Mouse (Mus musculus) CH12F3 (cell line): ENCODE data around the gene Bola3.
"Not testable (repeated sequence)": the region's sequence is repeated elsewhere in the genome, so short reads cannot be mapped to it uniquely, and the experiment has no call there.

Experiments used
- in situ Hi-C: fragments of 300-500 bp; cut with MboI; formaldehyde crosslinking; loops from 2 replicates; pipeline ENCODE4 v1.14.3; 2020; ENCODE audit warnings: low sequenced_read_pairs

The Bola3 gene

GRCm38 (mm10) chr6:83345285-83345684 is 3.7 kb upstream of the Bola3 start:
- in situ Hi-C loops = not testable (repeated sequence)

GRCm38 (mm10) chr6:83347916-83348315 is 1.0 kb upstream of the Bola3 start:
- in situ Hi-C loops = no loop called here

- in situ Hi-C loops = no loop called here
Measured at GRCm38 (mm10) chr6:83349274-83349958, 469 bp downstream of the Bola3 start.

- in situ Hi-C loops = loop anchor here (10.0 kb wide), 1 partner anchor 225 kb away; the partner anchor contains the start of gene Stambp
Measured at GRCm38 (mm10) chr6:83350172-83350571, 1.2 kb downstream of the Bola3 start.

GRCm38 (mm10) chr6:83350851-83351405 is 2.0 kb downstream of the Bola3 start:
- in situ Hi-C loops = loop anchor here (10.0 kb wide), 1 partner anchor 224 kb away; the partner anchor contains the start of gene Stambp

GRCm38 (mm10) chr6:83351490-83352160 is 2.7 kb downstream of the Bola3 start:
- in situ Hi-C loops = loop anchor here (10.0 kb wide), 1 partner anchor 223 kb away; the partner anchor contains the start of gene Stambp

- in situ Hi-C loops = loop anchor here (10.0 kb wide), 1 partner anchor 222 kb away; the partner anchor contains the start of gene Stambp
Measured at GRCm38 (mm10) chr6:83352666-83353410, 3.9 kb downstream of the Bola3 start.

GRCm38 (mm10) chr6:83354856-83355781 is 6.2 kb downstream of the Bola3 start:
- in situ Hi-C loops = loop anchor here (10.0 kb wide), 1 partner anchor 220 kb away; the partner anchor contains the start of gene Stambp

- in situ Hi-C loops = loop anchor here (10.0 kb wide), 1 partner anchor 218 kb away; the partner anchor contains the start of gene Stambp
Measured at GRCm38 (mm10) chr6:83356569-83357138, 7.7 kb downstream of the Bola3 start.

GRCm38 (mm10) chr6:83357436-83357835 is 8.5 kb downstream of the Bola3 start:
- in situ Hi-C loops = loop anchor here (10.0 kb wide), 1 partner anchor 217 kb away; the partner anchor contains the start of gene Stambp

- in situ Hi-C loops = loop anchor here (5.0 kb wide), 1 partner anchor 151 kb away; no protein-coding TSS in a partner anchor
Measured at GRCm38 (mm10) chr6:83361523-83362248, 12.7 kb downstream of the Bola3 start.

- in situ Hi-C loops = loop anchor here (5.0 kb wide), 1 partner anchor 149 kb away; no protein-coding TSS in a partner anchor
Measured at GRCm38 (mm10) chr6:83363075-83363474, 14.1 kb downstream of the Bola3 start.

- in situ Hi-C loops = no loop called here
Measured at GRCm38 (mm10) chr6:83370316-83370965, 21.5 kb downstream of the Bola3 start.

- in situ Hi-C loops = no loop called here
Measured at GRCm38 (mm10) chr6:83371350-83371749, 22.4 kb downstream of the Bola3 start.

GRCm38 (mm10) chr6:83373704-83374300 is 24.9 kb downstream of the Bola3 start:
- in situ Hi-C loops = no loop called here

- in situ Hi-C loops = no loop called here
Measured at GRCm38 (mm10) chr6:83381510-83382491, 32.9 kb downstream of the Bola3 start.
